Mouse (Mus musculus): Measurements from ENCODE around the gene Acox3.
"Not testable (repeated sequence)": the region's sequence is repeated elsewhere in the genome, so short reads cannot be mapped to it uniquely, and the experiment has no call there.

The Acox3 gene

GRCm38 (mm10) chr5:35576409-35577020 lies 6.3 kb upstream of the Acox3 start:
- no peak for DNase-seq (ENCODE audit: low spot score in 2 of 2)

DNA sequence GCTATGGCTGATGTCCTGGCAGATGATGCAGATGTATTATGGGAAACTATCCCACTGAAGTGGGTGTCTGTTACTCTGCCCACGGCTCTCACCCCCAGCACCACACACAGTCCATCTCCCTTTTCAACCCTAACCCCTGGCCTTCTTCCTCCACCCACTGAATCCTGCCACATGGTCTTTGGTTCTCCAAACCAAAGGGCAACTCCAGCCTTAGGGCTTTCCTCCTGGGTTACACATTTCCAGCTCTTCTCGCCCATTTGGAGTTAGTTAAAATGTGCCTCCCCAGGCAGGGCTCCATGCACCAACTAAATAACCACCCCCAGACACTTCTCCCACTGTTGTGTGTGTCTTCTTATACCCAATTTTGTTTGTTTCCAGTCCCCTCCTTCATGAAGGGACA lies 4.4 kb upstream of the Acox3 start:
- DNase-seq (ENCODE audit: low spot score in 2 of 2) = no peak

- no peak for DNase-seq (ENCODE audit: low spot score in 2 of 2)
These were observed 3.5 kb upstream of the Acox3 start for GRCm38 (mm10) chr5:35579247-35579893.

DNA sequence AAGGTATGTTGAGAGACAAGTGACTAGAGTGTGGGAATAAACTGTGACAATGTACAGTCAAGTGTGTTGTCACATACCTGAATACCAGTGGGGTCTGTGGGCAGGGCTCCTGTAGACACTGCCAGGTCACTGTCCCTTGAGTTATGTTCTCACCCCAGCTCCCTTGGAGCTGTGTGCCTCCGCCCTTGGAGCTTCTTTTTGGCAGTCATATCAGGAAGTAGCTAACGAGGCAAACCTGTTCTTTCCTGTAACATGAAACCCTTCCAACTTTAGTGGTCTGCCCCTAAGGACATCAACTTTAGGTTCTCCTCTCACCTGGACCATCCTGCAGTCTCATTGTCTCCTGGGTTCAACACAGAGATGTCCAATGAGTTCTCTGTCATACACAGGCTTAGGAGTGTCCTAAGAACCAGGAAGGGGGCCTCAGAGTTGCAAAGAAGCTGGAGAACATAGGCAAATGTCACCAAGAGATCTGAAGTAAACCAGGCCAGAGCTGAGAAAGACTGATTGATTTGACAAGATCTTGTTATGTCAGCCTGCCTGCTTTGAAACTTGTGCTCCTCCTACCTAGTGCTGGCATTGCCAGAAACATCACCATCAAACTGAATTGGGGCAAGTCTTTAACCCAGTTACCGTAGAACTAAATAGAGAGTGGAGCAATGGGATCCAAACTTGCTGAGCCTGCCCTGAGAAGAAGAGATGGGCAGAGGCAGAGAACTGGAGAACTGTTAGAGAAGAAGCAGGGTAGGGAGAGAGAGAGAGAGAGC lies 2.5 kb upstream of the Acox3 start:
- DNase-seq (ENCODE audit: low spot score in 2 of 2) = no peak

GRCm38 (mm10) chr5:35583221-35583783 lies 462 bp downstream of the Acox3 start:
- no peak for DNase-seq (ENCODE audit: low spot score in 2 of 2)

DNA sequence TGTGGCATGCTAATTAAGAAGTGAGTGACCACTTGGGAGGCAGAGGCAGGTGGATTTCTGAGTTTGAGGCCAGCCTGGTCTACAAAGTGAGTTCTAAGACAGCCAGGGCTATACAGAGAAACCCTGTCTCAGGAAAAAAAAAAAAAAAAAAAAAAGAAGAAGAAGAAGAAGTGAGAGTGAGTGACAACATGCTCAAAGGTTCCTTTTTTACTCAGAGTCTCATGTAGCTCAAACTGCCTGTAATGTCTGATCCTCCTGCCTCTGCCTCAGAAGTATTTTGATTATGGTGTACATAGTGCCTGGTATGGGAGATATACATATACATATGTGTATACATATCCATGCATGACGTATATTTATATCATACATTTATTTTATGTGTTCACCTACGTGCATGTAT lies 1.4 kb downstream of the Acox3 start:
- not testable (repeated sequence) for DNase-seq (ENCODE audit: low spot score in 2 of 2)

- DNase-seq (ENCODE audit: low spot score in 2 of 2) = no peak
These were observed 8.7 kb downstream of the Acox3 start for GRCm38 (mm10) chr5:35591497-35591896.

GRCm38 (mm10) chr5:35592081-35592736 lies 9.4 kb downstream of the Acox3 start:
- DNase-seq (ENCODE audit: low spot score in 2 of 2) = no peak

GRCm38 (mm10) chr5:35592824-35593223 lies 10.0 kb downstream of the Acox3 start:
- no peak for DNase-seq (ENCODE audit: low spot score in 2 of 2)

GRCm38 (mm10) chr5:35593272-35593671 lies 10.4 kb downstream of the Acox3 start:
- no peak for DNase-seq (ENCODE audit: low spot score in 2 of 2)

GRCm38 (mm10) chr5:35594768-35595167 lies 11.9 kb downstream of the Acox3 start:
- no peak for DNase-seq (ENCODE audit: low spot score in 2 of 2)

DNA sequence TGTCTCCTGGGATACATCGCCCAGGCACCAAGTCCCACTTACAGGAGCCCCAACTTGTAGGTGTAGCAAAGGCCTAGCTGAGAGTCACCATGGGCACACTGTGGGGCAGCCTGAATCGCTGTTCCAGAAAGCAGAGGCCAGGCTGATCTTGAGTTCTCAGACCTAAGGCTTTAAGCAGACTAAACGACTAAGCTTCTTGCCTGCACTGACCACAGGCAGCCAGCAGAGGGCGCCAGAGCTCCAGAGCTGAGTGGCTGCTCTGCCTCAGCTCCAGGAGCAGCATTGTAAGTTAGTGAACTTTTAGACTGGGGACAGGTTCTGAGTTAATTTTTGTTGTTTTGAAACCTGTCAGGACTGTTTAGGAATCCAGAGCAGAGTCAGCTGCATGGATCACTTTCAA lies 12.9 kb downstream of the Acox3 start:
- DNase-seq (ENCODE audit: low spot score in 2 of 2) = peak; percentile 26 to 66

DNA sequence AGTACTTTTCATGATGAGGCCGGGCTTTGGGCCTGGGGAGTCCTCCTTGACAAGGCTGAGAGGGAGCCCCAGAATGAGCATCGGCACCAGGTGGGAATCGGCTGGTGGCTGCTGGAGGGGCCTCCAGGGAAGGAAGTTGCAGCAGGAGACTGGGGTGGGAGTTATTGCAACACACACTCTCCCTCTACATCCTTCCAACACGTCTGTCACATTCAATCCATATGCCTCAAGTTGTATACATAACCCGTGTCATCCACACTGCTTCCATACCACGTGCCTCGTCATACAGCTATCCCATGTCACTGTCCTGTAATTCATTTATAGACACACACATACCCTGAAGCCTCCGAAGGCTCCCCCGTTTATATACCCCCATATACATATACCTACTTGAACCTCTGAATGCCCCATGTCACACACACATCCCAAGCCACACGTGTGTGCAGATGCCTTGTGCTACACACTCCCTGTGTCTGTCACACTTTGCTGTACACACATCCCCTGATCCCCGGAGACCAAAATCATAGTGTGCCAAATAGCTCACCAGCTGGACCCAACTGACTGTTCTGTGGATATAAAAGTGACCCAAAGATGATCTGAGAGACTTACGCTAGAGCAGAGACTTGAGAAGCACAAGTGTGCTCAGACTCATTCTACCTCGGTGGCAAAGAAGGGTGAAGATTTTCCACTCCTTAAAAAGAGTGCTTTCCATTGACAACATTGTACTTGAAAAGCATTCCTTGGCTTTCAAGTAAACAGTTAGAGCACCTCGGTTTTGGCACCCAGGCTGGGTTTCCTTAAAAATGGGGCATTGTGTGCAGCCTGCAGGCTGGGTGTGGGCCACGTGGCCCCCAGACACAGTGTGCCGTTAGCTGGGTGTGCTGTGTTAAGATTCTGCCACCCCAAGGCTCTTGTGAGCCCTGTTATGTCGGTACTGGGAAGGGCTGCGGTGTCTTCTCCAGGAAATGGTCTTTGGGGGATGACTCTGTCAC lies 13.6 kb downstream of the Acox3 start:
- no peak for DNase-seq (ENCODE audit: low spot score in 2 of 2)

- no peak for DNase-seq (ENCODE audit: low spot score in 2 of 2)
These were observed 17.4 kb downstream of the Acox3 start for GRCm38 (mm10) chr5:35600233-35600632.

- no peak for DNase-seq (ENCODE audit: low spot score in 2 of 2)
These were observed 18.7 kb downstream of the Acox3 start for GRCm38 (mm10) chr5:35601526-35601925.

GRCm38 (mm10) chr5:35605355-35605754 lies 22.5 kb downstream of the Acox3 start:
- DNase-seq (ENCODE audit: low spot score in 2 of 2) = no peak

GRCm38 (mm10) chr5:35606800-35607199 lies 24.0 kb downstream of the Acox3 start:
- DNase-seq (ENCODE audit: low spot score in 2 of 2) = no peak

GRCm38 (mm10) chr5:35607784-35608183 lies 24.9 kb downstream of the Acox3 start:
- no peak for DNase-seq (ENCODE audit: low spot score in 2 of 2)

GRCm38 (mm10) chr5:35608559-35608958 lies 25.7 kb downstream of the Acox3 start:
- DNase-seq (ENCODE audit: low spot score in 2 of 2) = no peak

DNA sequence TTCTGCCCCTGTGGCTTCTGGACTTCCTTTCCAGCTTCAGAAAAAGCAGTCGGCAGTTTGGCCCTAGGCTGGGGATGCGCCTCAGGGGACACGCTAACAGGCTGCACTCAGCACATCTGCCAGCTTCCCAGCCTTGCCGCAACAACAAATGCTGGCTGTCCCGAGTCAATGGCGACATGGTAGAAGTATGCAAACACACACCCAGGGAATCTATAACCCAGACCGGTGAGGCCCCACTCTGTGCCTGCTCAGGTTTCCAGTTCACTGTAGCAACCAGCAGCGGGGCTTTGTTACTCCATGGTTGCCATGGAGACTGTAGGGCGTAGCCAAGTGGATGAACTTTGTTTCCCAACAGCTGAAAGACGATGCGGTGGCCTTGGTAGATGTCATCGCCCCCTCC lies 26.5 kb downstream of the Acox3 start:
- DNase-seq (ENCODE audit: low spot score in 2 of 2) = no peak

- no peak for DNase-seq (ENCODE audit: low spot score in 2 of 2)
These were observed 27.1 kb downstream of the Acox3 start for GRCm38 (mm10) chr5:35609971-35610370.
